Comparison of ENCODE assay signal across 17 mouse cellular contexts in the genomic region with DNA sequence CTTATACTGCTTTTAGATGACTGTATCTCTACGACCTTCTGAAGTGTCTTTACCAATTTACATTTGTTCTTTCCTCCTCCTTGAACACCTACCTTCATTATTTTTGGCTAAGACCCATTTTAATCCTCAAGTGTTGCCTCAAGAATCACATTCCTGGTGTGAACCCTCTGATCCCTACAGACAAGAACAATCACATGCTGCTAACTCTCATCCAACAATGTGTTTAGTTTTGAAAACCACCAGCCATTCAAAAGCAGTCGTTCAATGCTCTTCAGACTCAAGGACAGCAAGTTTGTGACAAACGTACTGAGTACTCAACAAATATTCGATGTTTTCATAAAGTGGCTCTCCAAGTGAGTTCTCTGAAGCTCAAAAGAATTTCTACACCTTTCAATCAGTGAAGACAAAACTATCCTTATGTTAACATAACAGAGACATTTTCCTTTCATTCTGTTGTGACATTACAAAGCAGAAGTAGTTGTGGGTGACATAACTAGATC.
DNase-seq lines count a peak whose midpoint lies in the region.
"Had no signal": no experiment of that assay in that cellular context is flagged by ENCODE, and none has a peak within 500 bp of the region (broad histone marks: within the 10 kb centered on the region; RNA-seq: fewer than 3 reads in every experiment).

No protein-coding gene starts in this region.

- peak; percentile 6 to 60 for DNase-seq in lung, adult 18-20 months
- no peak for DNase-seq in lung, postnatal 4 days
- DNase-seq in lung, postnatal 10 days, result peak; percentile 22
- peak; percentile 75 for DNase-seq in lung, postnatal 36 days
- DNase-seq in testis, postnatal 10 days (ENCODE audit: low spot score), result no peak
- DNase-seq in layer of hippocampus, adult 9-11 months, result no peak
- DNase-seq: adrenal gland, postnatal 10 days; B cell, adult 2 months; cerebellum, adult 11 months; cerebellum, adult 2 months; cerebellum, adult 9-11 months; cerebellum, postnatal 25 days; forebrain, postnatal 0 days; gastrocnemius, postnatal 25 days; heart, adult 2 months; heart, postnatal 14 days; heart, postnatal 4 days had no signal

Comparison
In these comparisons a context has a peak if more than half of its experiments do, and no peak if none do; other contexts are left out.
1. DNase-seq: peak in lung, adult 18-20 months (2 of 2), lung, postnatal 10 days (single experiment) and lung, postnatal 36 days (single experiment); none in lung, postnatal 4 days (0 of 2), testis, postnatal 10 days (single experiment) and layer of hippocampus, adult 9-11 months (single experiment).